20 mouse cellular contexts compared by ENCODE assay signal in the genomic region with DNA sequence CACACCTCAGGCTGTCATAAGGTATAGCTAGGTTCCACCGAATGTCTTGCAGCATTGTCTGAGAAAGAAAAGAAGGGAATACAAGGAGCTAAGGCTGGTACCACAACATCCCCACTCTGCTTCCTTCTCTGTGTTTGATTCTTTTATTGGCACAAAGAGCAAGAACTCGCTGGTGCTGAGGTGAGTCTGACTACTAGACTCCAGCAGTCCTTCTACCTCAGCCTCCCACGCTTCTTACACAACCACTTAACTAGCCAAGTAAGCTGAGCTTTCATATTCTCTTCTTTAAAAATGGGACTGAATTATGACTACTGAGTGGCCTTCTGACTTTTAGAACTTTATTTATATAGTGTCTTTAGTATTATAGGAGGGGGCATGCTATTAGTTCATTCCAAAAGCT. TPM values are rescaled to one million over a fixed set of nuclear protein-coding genes. Genes with fewer than 3 reads are reported as not detected.
DNase-seq lines count a peak whose midpoint lies in the region; ATAC-seq lines count a peak whose summit lies in the region.
"Had no signal": no experiment of that assay in that cellular context is flagged by ENCODE, and none has a peak within 500 bp of the region (broad histone marks: within the 10 kb centered on the region; RNA-seq: fewer than 3 reads in every experiment).

No protein-coding gene starts in this region.

- ATAC-seq in frontal cortex, adult (ENCODE audit: low TSS enrichment) = peak; percentile 63; the same call in 1 of the 2 replicates
- ATAC-seq: activated CD4-positive, CD25-positive, alpha-beta regulatory T cell, adult 4 months; CD4-positive, CD25-positive, alpha-beta regulatory T cell, adult 4 months; forebrain, embryonic 14.5 days; forebrain, embryonic 16.5 days; Patski had no signal

- DNase-seq in frontal cortex, postnatal 14 days (ENCODE audit: low spot score in 2 of 2) = no peak
- peak; percentile 18 for DNase-seq in lung, postnatal 36 days
- DNase-seq in lung, postnatal 10 days = no peak
- peak; percentile 62 for DNase-seq in brain, adult 2 months (ENCODE audit: low read depth, low spot score)
- DNase-seq in adrenal gland, adult 18-20 months (ENCODE audit: low spot score in 2 of 2) = no peak
- DNase-seq: adrenal gland, adult 2 months; adrenal gland, postnatal 10 days; adrenal gland, postnatal 25 days; B cell, adult 2 months; cerebellum, adult 11-12 months; cerebellum, adult 2 months; cerebellum, adult 9-10 months; cerebellum, postnatal 10 days; cerebellum, postnatal 25 days had no signal

RNA-seq across cellular contexts. Expression of gene Clpb, which starts 56.9 kb away (rescaled TPM):
- 100 to 1,000 TPM in 1 of 2 experiments, 10 to 100 TPM in 1; 90.8 to 113 TPM for total RNA-seq in adrenal gland, adult 18-20 months (2021)

Comparison
In these comparisons a context has a peak if more than half of its experiments do, and no peak if none do; other contexts are left out.
1. DNase-seq: peak in lung, postnatal 36 days (single experiment) and brain, adult 2 months (single experiment); none in frontal cortex, postnatal 14 days (0 of 2), lung, postnatal 10 days (single experiment) and adrenal gland, adult 18-20 months (0 of 2).